Mouse (Mus musculus) heart, adult 2 months (tissue): ENCODE data around the gene Serpinb11.

Source experiments
- CTCF ChIP-seq: fragments of 200-600 bp; IDR thresholded peaks from 2 replicates; pipeline ENCODE4 v1.8.1; 2022; ENCODE audit warnings: antibody characterized with exemption, mild to moderate bottlenecking, moderate library complexity
- POLR2A ChIP-seq: fragments of 200-500 bp; IDR thresholded peaks from 2 replicates; pipeline ENCODE4 v1.6.1; 2011; ENCODE audit warnings: mild to moderate bottlenecking, low read depth, low read length, control low read depth; ENCODE audit not compliant: insufficient read depth

- TF ChIP-seq CTCF, result no peak
- no peak for TF ChIP-seq POLR2A
Observed at GRCm38 (mm10) chr1:107365973-107366372, 5.0 kb downstream of the Serpinb11 start.
